In genomic region chr4:36368925-36369324, GRCm38 (mm10) we compare ENCODE assay signal across 15 mouse cellular contexts.
"Had no signal": no experiment of that assay in that cellular context is flagged by ENCODE, and none has a peak within 500 bp of the region (broad histone marks: within the 10 kb centered on the region; RNA-seq: fewer than 3 reads in every experiment).

No protein-coding gene starts in this region.

- H3K27me3 ChIP-seq: kidney, embryonic 15.5 days; liver, embryonic 13.5 days had no signal

- H3K4me2 ChIP-seq: kidney, embryonic 15.5 days; liver, embryonic 13.5 days; midbrain, embryonic 11.5 days had no signal

- DNase-seq: kidney, postnatal 10 days; kidney, postnatal 36 days; layer of hippocampus, postnatal 36 days; liver, embryonic 13.5 days; lung, adult 2 months; lung, postnatal 14 days; lung, postnatal 4 days; midbrain, embryonic 14.5 days; right cerebral cortex, postnatal 14 days; right cerebral cortex, postnatal 4 days; thymus, postnatal 25 days had no signal

- H3K4me1 ChIP-seq: kidney, embryonic 15.5 days; liver, embryonic 13.5 days had no signal

- H3K36me3 ChIP-seq: kidney, embryonic 15.5 days; liver, embryonic 13.5 days had no signal

- H3K9me3 ChIP-seq: kidney, embryonic 15.5 days; liver, embryonic 13.5 days had no signal

- H3K9ac ChIP-seq: kidney, embryonic 15.5 days; liver, embryonic 13.5 days had no signal

- H3K4me3 ChIP-seq: kidney, embryonic 15.5 days; left cerebral cortex, adult 2 months; liver, embryonic 13.5 days had no signal

- H3K27ac ChIP-seq: kidney, embryonic 15.5 days; left cerebral cortex, adult 2 months; liver, embryonic 13.5 days; stomach, postnatal 0 days had no signal
